Mouse (Mus musculus) intestine, postnatal 0 days (tissue): ENCODE results near the gene Gngt2. TPM values are rescaled to one million over a fixed set of nuclear protein-coding genes. Genes with fewer than 3 reads are reported as not detected.
A peak's percentile ranks its signal among the peaks of the same experiment; 100 is the strongest.

Source experiments
- ATAC-seq: fragments of 200-750 bp; cut with Nextera tagmentation; 2 replicates; pipeline ENCODE4 v1.8.0; 2017; ENCODE audit warnings: mild to moderate bottlenecking, moderate TSS enrichment, moderate library complexity
- H3K27ac ChIP-seq: fragments of 300-500 bp; sonication (generic); 2 replicates; pipeline ENCODE4 v1.5.1; 2014; ENCODE audit warnings: mild to moderate bottlenecking, low read depth, low read length, moderate library complexity
- H3K27me3 ChIP-seq: fragments of 300-500 bp; sonication (generic); replicated peaks from 2 replicates; pipeline ENCODE4 v1.6.1; 2014; ENCODE audit warnings: low read length, mixed read lengths; ENCODE audit not compliant: control insufficient read depth, insufficient read depth
- H3K36me3 ChIP-seq: fragments of 300-500 bp; sonication (generic); 2 replicates; pipeline ENCODE4 v1.6.1; 2014; ENCODE audit warnings: mild to moderate bottlenecking, moderate library complexity; ENCODE audit not compliant: control insufficient read depth, insufficient read depth
- H3K4me1 ChIP-seq: fragments of 300-500 bp; sonication (generic); replicated peaks from 2 replicates; pipeline ENCODE4 v1.6.1; 2014; ENCODE audit warnings: antibody characterized with exemption, low read length, mixed read lengths; ENCODE audit not compliant: control insufficient read depth, insufficient read depth
- H3K4me2 ChIP-seq: fragments of 300-500 bp; sonication (generic); replicated peaks from 2 replicates; pipeline ENCODE4 v1.6.1; 2014; ENCODE audit warnings: low read depth, mild to moderate bottlenecking, moderate library complexity
- H3K4me3 ChIP-seq: fragments of 300-500 bp; sonication (generic); 2 replicates; pipeline ENCODE4 v1.5.1; 2014; ENCODE audit warnings: low read depth, low read length
- H3K9ac ChIP-seq: fragments of 300-500 bp; sonication (generic); 2 replicates; pipeline ENCODE4 v1.6.1; 2014; ENCODE audit warnings: mild to moderate bottlenecking, low read depth, low read length
- H3K9me3 ChIP-seq: fragments of 300-500 bp; sonication (generic); 2 replicates; pipeline ENCODE4 v1.6.1; 2016; ENCODE audit warnings: mixed run types; ENCODE audit not compliant: control insufficient read depth
- CTCF ChIP-seq: sonication (generic); IDR thresholded peaks from 2 replicates; pipeline ENCODE4 v1.5.1; 2016; ENCODE audit warnings: low read depth, mild to moderate bottlenecking, control low read depth, antibody characterized with exemption, moderate library complexity
- WGBS: fragments of 180-500 bp; shearing (Covaris S2); extraction: QIAGEN DNeasy Blood & Tissue Kit; methylation state at CpG from one replicate; pipeline ENCODE4 v1.1.7; 2014; 5-methylcytosine and 5-hydroxymethylcytosine counted together
- polyA plus RNA-seq: library from polyadenylated mRNA; unstranded; fragments of >200 nt; fragmentation: Nextera tagmentation; extraction: Ambion mirVana; gene quantifications from 2 replicates; pipeline ENCODE4 v1.2.1, GENCODE M21; 2015

The Gngt2 gene
- polyA plus RNA-seq, 1 experiment from 2014 or later, result 19.9 TPM

GRCm38 (mm10) chr11:95827464-95828085 is 9.4 kb upstream of the Gngt2 start:
- ATAC-seq, result no peak
- Histone ChIP-seq H3K9ac (no peak overlapping the region), H3K4me1 (0 out of 2 replicates have a peak, but pooled peaks cover 3% of the 10 kb centered on the region), H3K4me3 (no peak overlapping the region), H3K4me2 (0 out of 2 replicates have a peak overlapping the region, but pooled peaks have one; percentile 37), H3K27me3 (peaks cover 37% of the 10 kb centered on the region), H3K9me3 (no peaks in the 10 kb centered on the region), H3K36me3 (peaks cover 7% of the 10 kb centered on the region; the same call in 1 of the 2 replicates), H3K27ac (no peak overlapping the region; the same call in 1 of the 2 replicates)
- peak; percentile 83 for TF ChIP-seq CTCF
- WGBS, result 16% methylated on average over 3 of the region's 3 CpGs

DNA sequence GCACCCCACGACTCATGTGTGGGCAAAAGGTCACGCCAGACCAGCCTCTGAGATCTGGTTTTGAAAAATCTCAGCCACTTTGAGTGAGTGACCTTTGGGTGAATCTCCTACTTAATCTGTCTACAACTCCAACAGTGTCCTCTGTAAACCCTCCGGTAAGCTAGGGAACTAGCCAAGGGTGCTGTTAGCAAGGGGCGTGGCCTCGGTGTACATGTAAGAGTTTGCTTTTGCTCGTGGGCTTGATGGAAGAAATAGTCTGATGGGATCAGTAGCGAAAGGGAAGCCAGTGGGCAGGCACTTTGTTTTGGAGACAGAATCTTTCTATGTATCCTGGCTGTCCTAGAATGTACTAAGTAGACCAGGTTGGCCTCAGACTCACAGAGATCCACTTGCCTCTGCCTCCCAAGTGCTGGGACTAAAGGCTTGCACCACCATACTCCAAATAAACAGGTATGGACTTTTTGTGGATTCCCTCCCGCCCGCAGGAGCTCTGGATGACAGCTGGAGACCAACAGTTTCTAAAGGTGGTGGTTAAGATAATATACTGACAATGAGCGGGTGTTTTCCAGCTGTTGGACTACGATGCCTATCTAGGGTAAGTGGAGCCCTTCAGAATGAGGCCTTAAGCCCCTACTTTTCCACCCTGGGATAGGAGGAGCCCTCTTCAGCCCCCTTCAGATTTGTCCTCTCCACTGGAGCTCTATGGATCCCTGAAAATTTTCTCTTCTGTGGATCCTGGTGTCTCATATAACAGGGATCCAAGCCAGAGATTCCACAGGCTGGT is 8.6 kb upstream of the Gngt2 start:
- no peaks in the 10 kb centered on the region for H3K9me3 ChIP-seq
- TF ChIP-seq CTCF, result no peak
- H3K4me2 ChIP-seq, result no peak overlapping the region
- H3K36me3 ChIP-seq, result peaks cover 7% of the 10 kb centered on the region; the same call in 1 of the 2 replicates
- ATAC-seq, result no peak
- 0 out of 2 replicates have a peak, but pooled peaks cover 3% of the 10 kb centered on the region for H3K4me1 ChIP-seq
- H3K27ac ChIP-seq, result no peak overlapping the region
- H3K4me3 ChIP-seq, result no peak overlapping the region
- H3K9ac ChIP-seq, result no peak overlapping the region
- H3K27me3 ChIP-seq, result peaks cover 41% of the 10 kb centered on the region
- 72% methylated on average over 11 of the region's 11 CpGs for WGBS

- no peak for ATAC-seq
- H3K9ac ChIP-seq, result no peak overlapping the region
- H3K27ac ChIP-seq, result no peak overlapping the region
- H3K27me3 ChIP-seq, result peaks cover 46% of the 10 kb centered on the region
- H3K4me3 ChIP-seq, result no peak overlapping the region
- H3K9me3 ChIP-seq, result no peaks in the 10 kb centered on the region
- H3K4me1 ChIP-seq, result 0 out of 2 replicates have a peak, but pooled peaks cover 8% of the 10 kb centered on the region
- no peak for TF ChIP-seq CTCF
- WGBS, result 66% methylated on average over 4 of the region's 4 CpGs
- peaks cover 7% of the 10 kb centered on the region; the same call in 1 of the 2 replicates for H3K36me3 ChIP-seq
- no peak overlapping the region for H3K4me2 ChIP-seq
Observed at GRCm38 (mm10) chr11:95829526-95830050, 7.4 kb upstream of the Gngt2 start.

DNA sequence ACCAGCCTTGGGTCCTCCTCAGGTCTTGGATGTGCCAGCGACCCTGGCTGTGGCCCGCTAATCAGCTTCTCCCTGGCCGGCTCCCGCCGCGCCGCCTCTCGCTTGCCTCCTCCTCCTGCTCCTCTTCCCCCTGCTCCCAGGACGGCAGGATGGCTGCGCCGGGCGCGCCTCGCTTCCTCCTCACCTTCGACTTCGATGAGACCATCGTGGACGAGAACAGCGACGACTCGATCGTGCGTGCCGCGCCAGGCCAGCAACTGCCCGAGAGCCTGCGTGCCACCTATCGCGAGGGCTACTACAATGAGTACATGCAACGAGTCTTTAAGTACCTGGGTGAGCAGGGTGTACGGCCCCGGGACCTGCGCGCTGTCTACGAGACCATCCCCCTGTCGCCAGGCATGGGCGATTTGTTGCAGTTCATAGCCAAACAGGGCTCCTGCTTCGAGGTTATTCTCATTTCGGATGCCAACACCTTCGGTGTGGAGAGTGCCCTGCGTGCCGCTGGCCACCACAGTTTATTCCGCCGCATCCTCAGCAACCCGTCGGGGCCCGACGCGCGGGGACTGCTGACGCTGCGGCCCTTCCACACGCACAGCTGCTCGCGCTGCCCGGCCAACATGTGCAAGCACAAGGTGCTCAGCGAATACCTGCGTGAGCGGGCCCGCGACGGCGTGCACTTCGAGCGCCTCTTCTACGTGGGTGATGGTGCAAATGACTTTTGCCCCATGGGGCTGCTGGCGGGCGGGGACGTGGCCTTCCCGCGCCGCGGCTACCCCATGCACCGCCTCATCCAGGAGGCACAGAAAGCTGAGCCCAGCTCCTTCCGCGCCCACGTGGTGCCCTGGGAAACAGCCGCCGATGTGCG is 6.4 kb upstream of the Gngt2 start:
- Histone ChIP-seq H3K4me2 (peak overlapping the region; percentile 60), H3K9me3 (no peaks in the 10 kb centered on the region), H3K9ac (peak overlapping the region; percentile 26; the same call in 1 of the 2 replicates), H3K36me3 (peaks cover 7% of the 10 kb centered on the region; the same call in 1 of the 2 replicates), H3K4me3 (peak overlapping the region; percentile 34), H3K27ac (no peak overlapping the region), H3K27me3 (peaks cover 46% of the 10 kb centered on the region), H3K4me1 (peaks cover 9% of the 10 kb centered on the region; the same call in 1 of the 2 replicates)
- 0 out of 2 replicates have a peak, but pooled peaks have one; percentile 14 for ATAC-seq
- TF ChIP-seq CTCF, result no peak
- 9% methylated on average over 80 of the region's 80 CpGs for WGBS

DNA sequence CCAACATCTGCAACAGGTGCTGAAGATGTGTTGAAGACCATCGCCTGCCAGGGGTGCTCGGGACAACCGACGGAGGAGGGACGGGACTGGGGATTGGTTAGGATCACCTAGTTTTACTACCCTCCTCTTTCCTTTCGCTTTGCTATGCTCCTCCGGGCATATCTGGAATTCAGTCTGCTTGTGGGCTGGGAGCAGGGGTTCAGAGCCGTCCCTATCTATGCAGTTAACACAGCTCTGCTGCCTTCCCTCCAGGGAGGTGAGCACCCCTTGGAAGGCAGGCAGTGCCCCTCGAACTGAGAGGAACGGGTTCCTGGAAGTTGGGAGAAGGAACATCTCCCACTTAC is 5.8 kb upstream of the Gngt2 start:
- Histone ChIP-seq H3K27ac (no peak overlapping the region), H3K9ac (no peak overlapping the region; the same call in 1 of the 2 replicates)
- no peak for TF ChIP-seq CTCF

More for the DNA sequence above, 5.8 kb upstream of the Gngt2 start:
- no peaks in the 10 kb centered on the region for H3K9me3 ChIP-seq
- H3K36me3 ChIP-seq, result peaks cover 7% of the 10 kb centered on the region; the same call in 1 of the 2 replicates
- H3K4me3 ChIP-seq, result peak overlapping the region; percentile 34
- H3K4me2 ChIP-seq, result peak overlapping the region; percentile 60
- H3K4me1 ChIP-seq, result peaks cover 15% of the 10 kb centered on the region; the same call in 1 of the 2 replicates
- H3K27me3 ChIP-seq, result peaks cover 46% of the 10 kb centered on the region
- no peak for ATAC-seq
- 24% methylated on average over 10 of the region's 10 CpGs for WGBS
